In the genomic region with DNA sequence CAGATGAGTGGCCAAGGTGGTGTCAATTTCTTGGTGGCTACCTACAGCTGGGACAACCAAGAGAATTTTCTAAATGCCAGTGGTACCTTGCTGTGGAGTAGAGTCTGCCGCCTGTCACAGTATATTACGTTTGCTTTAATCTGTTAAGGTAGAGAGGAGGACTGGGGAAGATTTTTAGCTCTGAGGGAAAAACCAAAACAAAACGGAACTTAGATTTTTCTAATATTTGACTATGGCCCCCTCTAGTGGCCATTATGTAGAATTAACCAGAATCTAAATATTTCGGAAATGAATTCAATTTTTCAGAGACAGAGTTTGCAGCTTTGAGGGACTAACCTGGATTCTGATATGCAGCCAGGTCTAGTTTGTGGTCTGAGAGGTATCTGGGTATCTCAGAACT, we compare ENCODE assay signal across 8 mouse cellular contexts. TPM values are rescaled to one million over a fixed set of nuclear protein-coding genes. Genes with fewer than 3 reads are reported as not detected.
DNase-seq lines count a peak whose midpoint lies in the region; ATAC-seq and TF ChIP-seq lines count a peak whose summit lies in the region.

No protein-coding gene starts in this region.

- H3K27me3 ChIP-seq in heart, adult 2 months (ENCODE audit: control insufficient read depth, insufficient read depth, low read length) = no peaks in the 10 kb centered on the region
- no peaks in the 10 kb centered on the region for H3K27me3 ChIP-seq in liver, postnatal 0 days (ENCODE audit: insufficient read depth, low read length)

- no peak for DNase-seq in heart, adult 2 months
- no peak for DNase-seq in heart, postnatal 25 days (ENCODE audit: low spot score)
- DNase-seq in A20 (ENCODE audit: low read depth, low spot score) = peak; percentile 61
- peak; percentile 21 for DNase-seq in c-Kit-positive CD71-positive TER-119-positive erythroid progenitor cells, embryonic 14.5 days (ENCODE audit: low spot score)
- no peak for DNase-seq in liver, postnatal 0 days
- DNase-seq in right cerebral cortex, adult 2 months (ENCODE audit: low spot score in 2 of 2) = no peak
- no peak for DNase-seq in urinary bladder, adult 2 months (ENCODE audit: low spot score)
- DNase-seq in left cerebral cortex, adult 18-20 months (ENCODE audit: low spot score in 2 of 2) = no peak

- TF ChIP-seq CTCF in heart, adult 2 months (IDR thresholded peaks at IDR 0.05) = peak; percentile 84
- TF ChIP-seq CTCF in liver, postnatal 0 days (IDR thresholded peaks at IDR 0.05; ENCODE audit: low read depth) = peak; percentile 59

- H3K4me2 ChIP-seq in liver, postnatal 0 days (ENCODE audit: low read depth, low read length) = no peak overlapping the region

- no peaks in the 10 kb centered on the region for H3K36me3 ChIP-seq in heart, adult 2 months (ENCODE audit: control insufficient read depth, insufficient read depth, low read length)
- no peaks in the 10 kb centered on the region for H3K36me3 ChIP-seq in liver, postnatal 0 days (replicated peaks; ENCODE audit: insufficient read depth, low read length)

- H3K4me3 ChIP-seq in heart, adult 2 months = no peak overlapping the region
- no peak overlapping the region for H3K4me3 ChIP-seq in liver, postnatal 0 days (ENCODE audit: low read depth, low read length)

- no peaks in the 10 kb centered on the region for H3K4me1 ChIP-seq in heart, adult 2 months (ENCODE audit: control insufficient read depth, insufficient read depth, low read length)
- H3K4me1 ChIP-seq in liver, postnatal 0 days (ENCODE audit: insufficient read depth) = no peaks in the 10 kb centered on the region

- H3K9ac ChIP-seq in heart, adult 2 months (ENCODE audit: low read depth, low read length) = no peak overlapping the region
- H3K9ac ChIP-seq in liver, postnatal 0 days (replicated peaks) = no peak overlapping the region

- H3K27ac ChIP-seq in heart, adult 2 months = no peak overlapping the region
- no peak overlapping the region for H3K27ac ChIP-seq in liver, postnatal 0 days (ENCODE audit: low read depth)

- no peaks in the 10 kb centered on the region for H3K79me2 ChIP-seq in heart, adult 2 months (replicated peaks; ENCODE audit: control insufficient read depth, insufficient read depth, low read length)

- TF ChIP-seq POLR2A in heart, adult 2 months (IDR thresholded peaks at IDR 0.05; ENCODE audit: insufficient read depth, low read depth, low read length) = no peak

- TF ChIP-seq EP300 in heart, adult 2 months (IDR thresholded peaks at IDR 0.05; ENCODE audit: insufficient read depth, low read depth, low read length) = no peak
- TF ChIP-seq EP300 in liver, postnatal 0 days (IDR thresholded peaks at IDR 0.05; ENCODE audit: low read depth) = no peak

- intact Hi-C loops in heart, adult 2 months (cut with DNase I) = loop anchor here (1.0 to 10.0 kb wide), 2 partner anchors 100 to 275 kb away; no protein-coding TSS in a partner anchor
- intact Hi-C loops in heart, postnatal 25 days (cut with DNase I) = loop anchor here (1.0 to 10.0 kb wide), 2 partner anchors 100 to 275 kb away; no protein-coding TSS in a partner anchor

- ATAC-seq in liver, postnatal 0 days = no peak

- WGBS in heart, adult 2 months = 2% methylated on average over 4 of the region's 4 CpGs
- 4% methylated on average over 4 of the region's 4 CpGs for WGBS in liver, postnatal 0 days (ENCODE audit: insufficient replicate concordance)

- H3K9me3 ChIP-seq in liver, postnatal 0 days (ENCODE audit: low read length) = peaks cover 6% of the 10 kb centered on the region; the same call in 1 of the 2 replicates

RNA-seq across cellular contexts. Expression of gene Papolg, which starts 59.3 kb away (rescaled TPM):
- 1 to 10 TPM; 7.3 to 7.9 TPM for total RNA-seq in heart, adult 2 months (2021)
- 2.9 and 5.6 TPM in 2 replicates for polyA plus RNA-seq in heart, adult 2 months (2012; rRNA removed)
- total RNA-seq in heart, postnatal 25 days (2021) = 1 to 10 TPM; 7.9 to 8.6 TPM
- 2.3 and 2.5 TPM in 2 replicates for polyA plus RNA-seq in liver, postnatal 0 days (2015; fragmentation: Nextera tagmentation; extraction: Ambion mirVana)
- 8.0 and 8.3 TPM in 2 replicates for polyA plus RNA-seq in urinary bladder, adult 2 months (2012; rRNA removed)
- total RNA-seq in left cerebral cortex, adult 18-20 months (2021) = 10 to 100 TPM; 18.7 to 19.6 TPM

Comparison
In these comparisons a context has a peak if more than half of its experiments do, and no peak if none do; other contexts are left out.
1. DNase-seq: peak in A20 (single experiment) and c-Kit-positive CD71-positive TER-119-positive erythroid progenitor cells, embryonic 14.5 days (single experiment); none in heart, adult 2 months (0 of 2), heart, postnatal 25 days (single experiment), liver, postnatal 0 days (single experiment), right cerebral cortex, adult 2 months (0 of 2), urinary bladder, adult 2 months (single experiment) and left cerebral cortex, adult 18-20 months (0 of 2).